Mouse (Mus musculus): ENCODE measurements around the gene Sugp1.

- TF ChIP-seq CTCF (IDR thresholded peaks at IDR 0.05; ENCODE audit: insufficient read depth, low read depth, low read length) (no peak), POLR2A (IDR thresholded peaks at IDR 0.05; ENCODE audit: insufficient read depth, low read depth, low read length) (no peak)
Measured at GRCm38 (mm10) chr8:70057721-70058120, 15.1 kb downstream of the Sugp1 start.

Data from olfactory bulb, adult 2 months (tissue).